Mouse (Mus musculus): ENCODE results near the gene Rsf1. TPM values are rescaled to one million over a fixed set of nuclear protein-coding genes. Genes with fewer than 3 reads are reported as not detected.

Rsf1 gene
- polyA plus RNA-seq, 1 experiment from 2014 or later, result 5.2 TPM

DNA sequence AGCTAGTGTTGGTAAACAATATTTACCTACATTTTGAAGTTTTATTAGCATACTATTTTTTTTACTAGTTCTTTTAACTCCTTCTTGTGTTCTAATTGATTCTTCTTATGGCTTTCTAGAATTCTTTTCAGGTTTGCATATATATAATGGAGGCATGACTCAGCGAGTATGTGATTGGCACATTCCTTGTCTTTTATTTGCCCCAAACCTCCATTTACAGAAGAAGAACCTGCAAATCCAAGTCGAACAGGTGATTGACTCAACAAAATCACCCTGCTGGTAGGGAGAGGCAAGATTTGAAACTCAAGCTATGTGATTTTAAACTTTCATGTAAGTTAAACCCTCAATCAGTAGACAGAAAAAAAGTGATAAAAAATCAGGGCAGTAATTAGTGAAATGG is 51.6 kb downstream of the Rsf1 start:
- Histone ChIP-seq H3K9ac (no peak overlapping the region), H3K4me3 (replicated peaks) (no peak overlapping the region), H3K36me3 (replicated peaks) (no peaks in the 10 kb centered on the region), H3K4me1 (replicated peaks) (no peaks in the 10 kb centered on the region), H3K27ac (replicated peaks) (no peak overlapping the region), H3K4me2 (no peak overlapping the region), H3K27me3 (no peaks in the 10 kb centered on the region), H3K9me3 (replicated peaks) (no peaks in the 10 kb centered on the region)
- 73% methylated on average over 2 of the region's 2 CpGs for WGBS (ENCODE audit: insufficient replicate concordance)
- ATAC-seq (ENCODE audit: insufficient read depth), result no peak

DNA sequence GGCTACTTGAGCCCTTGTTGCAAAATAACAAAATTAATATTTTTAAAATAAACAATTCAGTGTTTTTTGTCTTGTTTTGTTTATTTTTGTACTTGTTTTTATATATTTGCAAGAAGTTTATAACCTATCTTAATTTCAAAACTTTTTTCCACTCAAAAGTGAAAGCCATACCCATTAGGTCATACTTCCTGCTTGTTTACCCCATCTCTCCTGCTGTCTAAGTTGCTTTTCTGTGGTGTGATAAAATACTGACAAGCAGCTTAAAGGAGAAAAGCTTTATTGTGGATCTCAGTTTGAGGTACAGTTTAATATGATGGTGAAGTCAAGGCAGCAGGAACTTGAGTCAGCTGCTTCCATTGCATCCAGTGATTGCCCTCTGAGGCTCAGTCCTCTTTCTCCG is 53.2 kb downstream of the Rsf1 start:
- no peak overlapping the region for H3K27ac ChIP-seq (replicated peaks)
- 85% methylated on average over 1 of the region's 1 CpGs for WGBS (ENCODE audit: insufficient replicate concordance)
- H3K9me3 ChIP-seq (replicated peaks), result no peaks in the 10 kb centered on the region
- no peak overlapping the region for H3K9ac ChIP-seq
- no peaks in the 10 kb centered on the region for H3K27me3 ChIP-seq
- no peaks in the 10 kb centered on the region for H3K4me1 ChIP-seq (replicated peaks)
- ATAC-seq (ENCODE audit: insufficient read depth), result no peak
- no peaks in the 10 kb centered on the region; the same call in 1 of the 2 replicates for H3K36me3 ChIP-seq (replicated peaks)
- H3K4me3 ChIP-seq (replicated peaks), result no peak overlapping the region
- no peak overlapping the region for H3K4me2 ChIP-seq

DNA sequence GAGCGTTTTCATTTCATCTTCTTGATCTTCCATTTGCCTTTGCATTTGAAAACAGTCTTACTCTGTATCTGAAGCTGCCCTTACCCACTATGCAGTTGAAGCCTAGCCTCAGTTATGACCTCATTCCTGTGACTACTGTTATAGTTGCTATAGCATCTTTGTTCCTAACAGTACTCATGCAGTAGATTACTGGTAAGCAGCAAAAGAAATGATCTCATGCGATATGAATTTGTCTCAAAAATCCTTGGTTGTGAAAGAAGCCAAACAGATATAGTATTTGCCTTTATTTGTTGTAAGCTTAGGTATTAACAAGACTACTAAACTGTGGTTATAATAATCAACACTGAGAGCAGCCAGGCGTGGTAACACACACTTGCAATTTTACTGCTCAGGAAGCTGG is 65.4 kb downstream of the Rsf1 start:
- Histone ChIP-seq H3K9ac (no peak overlapping the region), H3K4me2 (no peak overlapping the region), H3K4me3 (replicated peaks) (no peak overlapping the region), H3K27ac (replicated peaks) (no peak overlapping the region), H3K9me3 (replicated peaks) (no peaks in the 10 kb centered on the region), H3K36me3 (replicated peaks) (no peaks in the 10 kb centered on the region), H3K27me3 (no peaks in the 10 kb centered on the region), H3K4me1 (replicated peaks) (no peaks in the 10 kb centered on the region)
- 67% methylated on average over 3 of the region's 3 CpGs for WGBS (ENCODE audit: insufficient replicate concordance)
- ATAC-seq (ENCODE audit: insufficient read depth), result no peak

DNA sequence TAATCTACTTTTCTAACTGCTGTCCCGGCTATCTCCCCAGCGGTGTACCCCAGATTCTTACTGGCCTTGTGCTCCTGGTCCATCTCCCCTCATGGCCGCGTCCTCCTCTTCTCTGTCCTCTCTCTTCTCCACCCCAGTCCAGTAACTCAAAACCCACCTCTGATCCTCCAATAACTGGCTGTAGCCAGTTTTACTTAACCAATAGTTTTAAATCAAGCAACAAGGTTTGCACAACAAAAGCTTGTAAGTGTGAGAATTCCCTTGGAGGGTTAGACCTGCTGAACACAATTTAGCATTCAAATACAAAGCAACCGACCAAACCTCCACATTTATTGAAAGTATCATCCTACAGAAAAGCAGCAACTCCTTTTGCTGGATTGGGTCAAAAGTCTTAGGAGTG is 68.0 kb downstream of the Rsf1 start:
- Histone ChIP-seq H3K4me3 (replicated peaks) (no peak overlapping the region), H3K9ac (no peak overlapping the region), H3K27me3 (no peaks in the 10 kb centered on the region), H3K27ac (replicated peaks) (no peak overlapping the region), H3K4me2 (no peak overlapping the region), H3K4me1 (replicated peaks) (no peaks in the 10 kb centered on the region), H3K9me3 (replicated peaks) (no peaks in the 10 kb centered on the region), H3K36me3 (replicated peaks) (no peaks in the 10 kb centered on the region)
- no peak for ATAC-seq (ENCODE audit: insufficient read depth)
- 83% methylated on average over 5 of the region's 5 CpGs for WGBS (ENCODE audit: insufficient replicate concordance)

DNA sequence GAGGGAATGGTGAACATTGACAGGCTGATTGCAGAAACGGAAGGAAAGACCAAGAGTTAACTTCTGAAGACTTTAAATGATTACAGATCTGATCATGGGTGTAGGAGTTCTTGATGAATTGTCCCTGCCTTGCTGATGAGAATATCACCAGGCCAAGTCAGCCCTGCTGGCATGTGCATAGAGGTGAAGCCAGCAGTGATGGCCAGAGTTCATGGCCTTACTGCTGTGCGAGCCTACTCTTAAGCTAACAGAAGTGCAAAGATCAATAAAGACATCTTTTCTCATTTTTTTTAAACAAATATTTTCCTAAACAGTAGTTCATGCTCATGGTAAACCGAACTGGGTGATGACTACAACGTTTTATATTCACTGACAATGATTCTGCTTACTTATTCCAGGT is 71.0 kb downstream of the Rsf1 start:
- ATAC-seq (ENCODE audit: insufficient read depth), result no peak
- 75% methylated on average over 4 of the region's 4 CpGs for WGBS (ENCODE audit: insufficient replicate concordance)

DNA sequence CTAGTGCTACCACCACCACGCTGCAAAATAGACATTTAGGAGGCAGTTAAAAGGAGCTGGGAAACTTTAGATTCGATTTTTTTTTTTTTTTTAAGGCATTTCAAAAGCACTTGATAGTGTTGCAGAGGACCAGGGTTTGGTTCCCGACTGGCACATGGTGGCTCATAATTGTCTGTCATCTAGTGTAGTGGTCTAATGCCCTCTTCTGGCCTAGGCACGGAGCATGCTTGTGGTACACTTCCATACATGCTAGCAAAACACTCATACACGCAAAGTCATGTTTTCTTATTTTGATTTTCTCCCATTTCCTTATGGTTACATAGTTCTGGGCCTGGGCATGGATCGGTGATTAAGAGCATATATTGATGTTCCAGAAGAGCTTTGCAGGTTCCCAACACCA is 76.5 kb downstream of the Rsf1 start:
- WGBS (ENCODE audit: insufficient replicate concordance), result 70% methylated on average over 6 of the region's 6 CpGs
- no peaks in the 10 kb centered on the region for H3K27me3 ChIP-seq
- H3K9me3 ChIP-seq (replicated peaks), result no peaks in the 10 kb centered on the region
- no peaks in the 10 kb centered on the region for H3K4me1 ChIP-seq (replicated peaks)
- peaks cover 20% of the 10 kb centered on the region for H3K36me3 ChIP-seq (replicated peaks)
- no peak overlapping the region for H3K4me2 ChIP-seq
- no peak overlapping the region for H3K4me3 ChIP-seq (replicated peaks)
- no peak for ATAC-seq (ENCODE audit: insufficient read depth)
- H3K9ac ChIP-seq, result no peak overlapping the region
- no peak overlapping the region for H3K27ac ChIP-seq (replicated peaks)

More for the DNA sequence above, 71.0 kb downstream of the Rsf1 start:
- Histone ChIP-seq H3K4me2 (no peak overlapping the region), H3K27ac (replicated peaks) (no peak overlapping the region), H3K27me3 (no peaks in the 10 kb centered on the region), H3K36me3 (replicated peaks) (peaks cover 15% of the 10 kb centered on the region), H3K9ac (no peak overlapping the region), H3K4me1 (replicated peaks) (no peaks in the 10 kb centered on the region), H3K4me3 (replicated peaks) (no peak overlapping the region), H3K9me3 (replicated peaks) (no peaks in the 10 kb centered on the region)

DNA sequence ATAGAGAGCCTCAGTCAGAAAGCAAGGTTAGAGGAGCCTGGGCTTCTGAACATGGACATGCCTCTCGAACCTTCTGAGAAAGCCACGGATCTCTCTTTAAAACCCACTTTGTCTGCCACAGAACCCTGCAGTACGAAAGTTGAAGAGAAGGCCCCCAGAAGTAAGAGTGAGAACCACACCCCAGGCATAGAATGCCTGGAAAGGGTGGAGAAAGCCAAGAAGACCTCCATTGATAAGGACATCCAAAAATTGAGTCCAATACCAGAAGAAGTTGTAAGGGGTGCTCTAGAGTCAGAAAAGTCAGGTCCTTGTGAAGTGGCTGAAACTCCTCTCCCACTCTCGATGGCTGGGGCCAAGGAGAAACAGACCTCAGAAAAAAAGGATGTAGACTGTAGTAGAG is 81.9 kb downstream of the Rsf1 start:
- Histone ChIP-seq H3K9ac (no peak overlapping the region), H3K4me3 (replicated peaks) (no peak overlapping the region), H3K9me3 (replicated peaks) (no peaks in the 10 kb centered on the region), H3K27me3 (no peaks in the 10 kb centered on the region), H3K4me1 (replicated peaks) (no peaks in the 10 kb centered on the region; the same call in 1 of the 2 replicates), H3K4me2 (no peak overlapping the region), H3K36me3 (replicated peaks) (peaks cover 39% of the 10 kb centered on the region), H3K27ac (replicated peaks) (no peak overlapping the region)
- WGBS (ENCODE audit: insufficient replicate concordance), result 72% methylated on average over 4 of the region's 4 CpGs
- no peak for ATAC-seq (ENCODE audit: insufficient read depth)

DNA sequence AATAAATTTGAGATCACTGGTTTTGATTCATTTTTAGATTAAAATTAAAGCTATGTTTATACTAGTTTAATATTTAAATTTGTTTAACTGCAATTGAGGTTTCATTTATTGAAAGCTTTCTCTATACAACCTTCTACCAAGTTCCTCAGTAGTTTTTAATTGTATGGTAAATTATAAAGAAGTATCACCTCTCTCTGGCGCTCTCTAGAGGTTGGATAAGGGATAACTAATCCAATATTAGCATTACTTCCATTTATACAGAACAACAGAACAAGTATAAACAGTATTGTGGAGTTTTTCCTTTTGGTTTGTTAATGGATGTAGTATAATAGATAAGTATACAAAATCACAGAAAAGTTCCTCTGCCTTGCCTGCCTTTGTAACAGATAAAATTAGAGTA is 99.5 kb downstream of the Rsf1 start:
- H3K4me2 ChIP-seq, result no peak overlapping the region
- no peaks in the 10 kb centered on the region for H3K27me3 ChIP-seq
- WGBS (ENCODE audit: insufficient replicate concordance), result 24% methylated on average over 1 of the region's 1 CpGs
- no peak overlapping the region for H3K9ac ChIP-seq
- ATAC-seq (ENCODE audit: insufficient read depth), result no peak
- H3K36me3 ChIP-seq (replicated peaks), result peaks cover 58% of the 10 kb centered on the region
- H3K4me1 ChIP-seq (replicated peaks), result no peaks in the 10 kb centered on the region
- H3K27ac ChIP-seq (replicated peaks), result no peak overlapping the region
- H3K9me3 ChIP-seq (replicated peaks), result no peaks in the 10 kb centered on the region
- H3K4me3 ChIP-seq (replicated peaks), result no peak overlapping the region

DNA sequence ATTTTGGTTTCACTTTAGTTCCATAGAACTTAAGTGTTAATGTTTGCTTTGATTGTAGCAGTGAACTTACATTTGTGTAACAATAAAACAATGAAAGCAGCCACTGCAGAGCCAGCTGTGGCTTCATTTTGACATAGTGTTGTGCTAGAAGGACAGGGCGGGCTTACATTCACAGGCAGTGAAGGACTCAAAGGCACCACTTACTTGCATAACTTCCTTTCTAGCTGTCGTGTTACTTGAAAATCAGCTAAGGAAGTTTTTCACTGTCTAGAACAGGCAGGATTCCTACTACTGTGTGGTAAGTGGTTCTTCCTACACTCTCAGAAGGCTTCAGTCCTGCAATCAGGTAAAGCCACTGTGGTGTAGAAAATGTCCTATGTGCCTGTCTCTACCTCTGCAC is 108.1 kb downstream of the Rsf1 start:
- Histone ChIP-seq H3K4me1 (replicated peaks) (no peaks in the 10 kb centered on the region), H3K4me2 (no peak overlapping the region), H3K27ac (replicated peaks) (no peak overlapping the region), H3K27me3 (no peaks in the 10 kb centered on the region), H3K9ac (no peak overlapping the region), H3K9me3 (replicated peaks) (no peaks in the 10 kb centered on the region), H3K4me3 (replicated peaks) (no peak overlapping the region), H3K36me3 (replicated peaks) (peaks cover 22% of the 10 kb centered on the region)
- WGBS (ENCODE audit: insufficient replicate concordance), result 52% methylated on average over 2 of the region's 2 CpGs
- ATAC-seq (ENCODE audit: insufficient read depth), result no peak

DNA sequence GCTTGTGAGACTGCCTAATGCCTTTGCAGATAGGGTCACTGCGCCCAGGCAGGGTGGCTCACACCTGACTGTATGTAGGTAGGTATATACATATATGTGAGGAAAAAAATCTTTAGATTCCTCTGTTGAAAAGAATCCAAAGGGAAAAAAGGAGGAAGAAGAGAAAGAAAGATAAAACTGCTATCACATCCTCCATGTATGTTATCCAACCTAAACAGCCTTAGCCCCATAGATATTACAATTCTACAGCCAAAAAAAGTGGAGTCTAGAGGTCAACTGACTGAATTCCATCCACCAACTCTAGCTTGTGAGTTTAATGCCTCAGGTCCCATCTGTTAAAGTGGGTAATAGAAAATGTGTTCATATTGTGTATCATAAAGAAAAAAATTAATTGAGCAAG is 115.8 kb downstream of the Rsf1 start:
- ATAC-seq (ENCODE audit: insufficient read depth), result no peak
- Histone ChIP-seq H3K4me3 (replicated peaks) (no peak overlapping the region), H3K4me1 (replicated peaks) (peaks cover 30% of the 10 kb centered on the region), H3K27me3 (no peaks in the 10 kb centered on the region), H3K9me3 (replicated peaks) (no peaks in the 10 kb centered on the region), H3K36me3 (replicated peaks) (0 out of 2 replicates have a peak, but pooled peaks cover 6% of the 10 kb centered on the region), H3K9ac (no peak overlapping the region), H3K4me2 (0 out of 2 replicates have a peak overlapping the region, but pooled peaks have one; percentile 81), H3K27ac (replicated peaks) (no peak overlapping the region)
- 78% methylated on average over 1 of the region's 1 CpGs for WGBS (ENCODE audit: insufficient replicate concordance)

DNA sequence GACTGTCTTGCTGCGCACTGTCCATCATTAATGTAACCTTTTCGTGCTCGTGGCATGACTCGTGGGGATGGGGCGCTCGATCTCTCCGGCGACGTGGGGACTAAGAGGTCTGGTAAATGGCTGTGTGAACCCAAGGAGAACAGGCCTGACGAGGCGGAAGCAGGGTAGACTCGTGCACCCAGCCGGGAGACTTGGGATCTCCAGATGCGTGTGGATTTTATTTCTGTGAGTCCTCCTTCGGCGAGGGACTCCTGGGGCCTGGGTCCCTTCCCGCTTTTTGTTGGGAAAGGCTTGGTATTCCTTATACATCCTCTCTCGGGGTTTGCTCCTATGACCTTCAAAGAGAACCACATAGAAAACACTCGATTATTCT is 116.4 kb downstream of the Rsf1 start:
- Histone ChIP-seq H3K36me3 (replicated peaks) (0 out of 2 replicates have a peak, but pooled peaks cover 6% of the 10 kb centered on the region), H3K27me3 (no peaks in the 10 kb centered on the region), H3K9ac (peak overlapping the region; percentile 76), H3K4me1 (replicated peaks) (peaks cover 30% of the 10 kb centered on the region), H3K27ac (replicated peaks) (no peak overlapping the region; the same call in 1 of the 2 replicates), H3K4me2 (peak overlapping the region; percentile 81), H3K9me3 (replicated peaks) (no peaks in the 10 kb centered on the region), H3K4me3 (replicated peaks) (peak overlapping the region; percentile 86)
- peak; percentile 47 for ATAC-seq (ENCODE audit: insufficient read depth)
- 41% methylated on average over 19 of the region's 19 CpGs for WGBS (ENCODE audit: insufficient replicate concordance)

DNA sequence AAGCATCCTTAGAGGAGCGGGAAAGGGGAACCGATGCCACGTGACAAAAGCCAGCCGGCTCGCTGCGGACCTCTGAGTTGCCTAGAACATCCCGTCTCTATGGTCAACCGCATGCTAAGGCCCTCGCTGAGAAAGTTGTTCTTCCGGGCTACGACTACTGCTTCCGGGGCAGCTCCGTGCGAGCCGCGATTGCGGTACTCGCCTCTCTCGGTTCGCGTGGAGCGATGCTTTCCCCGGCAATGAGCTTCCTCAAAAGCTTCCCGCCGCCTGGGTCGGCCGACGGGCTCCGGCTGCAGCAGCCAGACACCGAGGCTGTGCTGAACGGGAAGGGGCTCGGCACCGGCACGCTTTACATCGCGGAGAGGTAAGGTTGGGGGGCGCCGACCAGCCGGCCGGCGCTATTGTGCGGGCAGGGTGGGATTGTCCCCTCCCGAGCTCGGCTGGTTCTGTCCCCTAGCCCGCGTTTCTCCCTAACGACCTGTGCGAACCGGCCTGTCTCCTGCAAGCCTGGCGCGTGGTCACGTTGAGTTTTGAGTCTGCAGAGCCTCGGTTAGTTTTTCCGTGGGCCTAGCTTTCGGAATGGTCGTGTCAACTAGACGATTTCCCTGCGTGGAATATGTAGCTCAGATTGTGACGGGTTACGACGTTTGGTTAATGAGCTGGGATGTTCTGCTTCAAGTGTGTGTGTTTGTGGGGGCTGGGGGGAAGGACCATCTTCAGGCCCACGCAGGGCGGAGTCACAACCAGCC is 117.0 kb downstream of the Rsf1 start, which contains the start of gene Clns1a:
Clns1a (plus strand) TSS at position 129 of the 749 bp plus-strand sequence.
- peaks cover 30% of the 10 kb centered on the region for H3K4me1 ChIP-seq (replicated peaks)
- H3K27ac ChIP-seq (replicated peaks), result peak within 1 kb of the TSS; percentile 16; the same call in 1 of the 2 replicates
- no peaks in the 10 kb centered on the region for H3K27me3 ChIP-seq
- H3K36me3 ChIP-seq (replicated peaks), result 0 out of 2 replicates have a peak, but pooled peaks cover 6% of the 10 kb centered on the region
- under 1% methylated on average over 63 of the region's 63 CpGs for WGBS (ENCODE audit: insufficient replicate concordance)
- peak; percentile 92 for ATAC-seq (ENCODE audit: insufficient read depth)
- peak within 1 kb of the TSS; percentile 86 for H3K4me3 ChIP-seq (replicated peaks)
- H3K9me3 ChIP-seq (replicated peaks), result no peaks in the 10 kb centered on the region
- peak within 1 kb of the TSS; percentile 81 for H3K4me2 ChIP-seq
- peak within 1 kb of the TSS; percentile 76 for H3K9ac ChIP-seq

Measured in liver, embryonic 15.5 days (tissue).